Mouse (Mus musculus): ENCODE data around the gene Ambra1.

The Ambra1 gene

GRCm38 (mm10) chr2:91729571-91729970 lies 363 bp upstream of the Ambra1 start:
- in situ Hi-C loops (cut with MboI; ENCODE audit: low sequenced_read_pairs): no loop called here

GRCm38 (mm10) chr2:91735221-91735620 lies 5.3 kb downstream of the Ambra1 start:
- in situ Hi-C loops (cut with MboI; ENCODE audit: low sequenced_read_pairs): no loop called here

- in situ Hi-C loops (cut with MboI; ENCODE audit: low sequenced_read_pairs): no loop called here
These were observed 9.7 kb downstream of the Ambra1 start for GRCm38 (mm10) chr2:91739586-91739985.

GRCm38 (mm10) chr2:91744686-91745085 lies 14.8 kb downstream of the Ambra1 start:
- in situ Hi-C loops (cut with MboI; ENCODE audit: low sequenced_read_pairs): no loop called here

GRCm38 (mm10) chr2:91749811-91750261 lies 19.9 kb downstream of the Ambra1 start:
- in situ Hi-C loops (cut with MboI; ENCODE audit: low sequenced_read_pairs): no loop called here

- in situ Hi-C loops (cut with MboI; ENCODE audit: low sequenced_read_pairs): no loop called here
These were observed 42.2 kb downstream of the Ambra1 start for GRCm38 (mm10) chr2:91771921-91772705.

- in situ Hi-C loops (cut with MboI; ENCODE audit: low sequenced_read_pairs): no loop called here
These were observed 43.4 kb downstream of the Ambra1 start for GRCm38 (mm10) chr2:91773309-91773708.

GRCm38 (mm10) chr2:91779166-91779565 lies 49.2 kb downstream of the Ambra1 start:
- in situ Hi-C loops (cut with MboI; ENCODE audit: low sequenced_read_pairs): no loop called here

- in situ Hi-C loops (cut with MboI; ENCODE audit: low sequenced_read_pairs): no loop called here
These were observed 61.7 kb downstream of the Ambra1 start for GRCm38 (mm10) chr2:91791621-91792020.

- in situ Hi-C loops (cut with MboI; ENCODE audit: low sequenced_read_pairs): no loop called here
These were observed 62.4 kb downstream of the Ambra1 start for GRCm38 (mm10) chr2:91792346-91792745.

- in situ Hi-C loops (cut with MboI; ENCODE audit: low sequenced_read_pairs): no loop called here
These were observed 64.5 kb downstream of the Ambra1 start for GRCm38 (mm10) chr2:91794466-91794865.

- in situ Hi-C loops (cut with MboI; ENCODE audit: low sequenced_read_pairs): no loop called here
These were observed 65.2 kb downstream of the Ambra1 start for GRCm38 (mm10) chr2:91795091-91795490.

- in situ Hi-C loops (cut with MboI; ENCODE audit: low sequenced_read_pairs): no loop called here
These were observed 81.5 kb downstream of the Ambra1 start for GRCm38 (mm10) chr2:91811433-91811832.

GRCm38 (mm10) chr2:91816741-91817140 lies 86.8 kb downstream of the Ambra1 start:
- in situ Hi-C loops (cut with MboI; ENCODE audit: low sequenced_read_pairs): no loop called here

GRCm38 (mm10) chr2:91832227-91832626 lies 102.3 kb downstream of the Ambra1 start:
- in situ Hi-C loops (cut with MboI; ENCODE audit: low sequenced_read_pairs): no loop called here

- in situ Hi-C loops (cut with MboI; ENCODE audit: low sequenced_read_pairs): no loop called here
These were observed 104.3 kb downstream of the Ambra1 start for GRCm38 (mm10) chr2:91834272-91834671.

- in situ Hi-C loops (cut with MboI; ENCODE audit: low sequenced_read_pairs): no loop called here
These were observed 105.1 kb downstream of the Ambra1 start for GRCm38 (mm10) chr2:91835031-91835430.

GRCm38 (mm10) chr2:91835631-91836030 lies 105.7 kb downstream of the Ambra1 start:
- in situ Hi-C loops (cut with MboI; ENCODE audit: low sequenced_read_pairs): no loop called here

- in situ Hi-C loops (cut with MboI; ENCODE audit: low sequenced_read_pairs): no loop called here
These were observed 114.2 kb downstream of the Ambra1 start for GRCm38 (mm10) chr2:91844085-91844484.

- in situ Hi-C loops (cut with MboI; ENCODE audit: low sequenced_read_pairs): no loop called here
These were observed 122.7 kb downstream of the Ambra1 start for GRCm38 (mm10) chr2:91852446-91853191.

- in situ Hi-C loops (cut with MboI; ENCODE audit: low sequenced_read_pairs): no loop called here
These were observed 124.6 kb downstream of the Ambra1 start for GRCm38 (mm10) chr2:91854575-91854974.

GRCm38 (mm10) chr2:91856958-91857357 lies 127.0 kb downstream of the Ambra1 start:
- in situ Hi-C loops (cut with MboI; ENCODE audit: low sequenced_read_pairs): no loop called here
